Mouse (Mus musculus): ENCODE measurements at regions not wholly inside any gene's neighbourhood (a gene's known extent, or its start where the extent isn't known, plus 50 kb on each side); places are given as distances from the start of the nearest gene placed in this dataset.
A peak's percentile ranks its signal among the peaks of the same experiment; 100 is the strongest.

GRCm38 (mm10) chr10:42093176-42093759 is 75.0 kb upstream of the Armc2 start:
- DNase-seq = no peak

GRCm38 (mm10) chr10:42092500-42092899 is 74.3 kb upstream of the Armc2 start:
- peak; percentile 93 for DNase-seq

- no peak for DNase-seq
These were observed 73.4 kb upstream of the Armc2 start for GRCm38 (mm10) chr10:42091546-42092168.

- no peak for DNase-seq
These were observed 72.6 kb upstream of the Armc2 start for GRCm38 (mm10) chr10:42090806-42091205.

- DNase-seq = no peak
These were observed 71.9 kb upstream of the Armc2 start for GRCm38 (mm10) chr10:42090147-42090546.

GRCm38 (mm10) chr10:42089686-42090085 is 71.4 kb upstream of the Armc2 start:
- peak; percentile 91 for DNase-seq

- DNase-seq = peak; percentile 93
These were observed 71.0 kb upstream of the Armc2 start for GRCm38 (mm10) chr10:42089235-42089625.

- DNase-seq = no peak
These were observed 70.5 kb upstream of the Armc2 start for GRCm38 (mm10) chr10:42088570-42089234.

GRCm38 (mm10) chr10:42087906-42088305 is 69.7 kb upstream of the Armc2 start:
- no peak for DNase-seq

- no peak for DNase-seq
These were observed 68.4 kb upstream of the Armc2 start for GRCm38 (mm10) chr10:42086691-42087090.

- no peak for DNase-seq
These were observed 67.1 kb upstream of the Armc2 start for GRCm38 (mm10) chr10:42085295-42085694.

GRCm38 (mm10) chr10:42082227-42082840 is 64.1 kb upstream of the Armc2 start:
- DNase-seq = no peak

- no peak for DNase-seq
These were observed 61.5 kb upstream of the Armc2 start for GRCm38 (mm10) chr10:42079775-42080174.

GRCm38 (mm10) chr10:42076711-42077110 is 58.5 kb upstream of the Armc2 start:
- no peak for DNase-seq

- no peak for DNase-seq
These were observed 57.3 kb upstream of the Armc2 start for GRCm38 (mm10) chr10:42075545-42075944.

GRCm38 (mm10) chr10:42072758-42073157 is 54.5 kb upstream of the Armc2 start:
- peak; percentile 43 for DNase-seq

GRCm38 (mm10) chr10:42072131-42072530 is 53.9 kb upstream of the Armc2 start:
- DNase-seq = no peak

- DNase-seq = no peak
These were observed 53.3 kb upstream of the Armc2 start for GRCm38 (mm10) chr10:42071404-42072024.

- DNase-seq = peak; percentile 75
These were observed 52.6 kb upstream of the Armc2 start for GRCm38 (mm10) chr10:42070611-42071403.

GRCm38 (mm10) chr10:42069751-42070150 is 51.5 kb upstream of the Armc2 start:
- DNase-seq = no peak

- DNase-seq = no peak
These were observed 50.3 kb upstream of the Armc2 start for GRCm38 (mm10) chr10:42068497-42068896.

Data from kidney, postnatal 14 days (tissue).